Mouse (Mus musculus) midbrain, embryonic 16.5 days (tissue): Measurements from ENCODE around the gene Bmi1. TPM values are rescaled to one million over a fixed set of nuclear protein-coding genes. Genes with fewer than 3 reads are reported as not detected.
A peak's percentile ranks its signal among the peaks of the same experiment; 100 is the strongest.

Source experiments
- ATAC-seq: fragments of 200-750 bp; cut with Nextera tagmentation; 2 replicates; pipeline ENCODE4 v1.8.0; 2017; ENCODE audit warnings: moderate TSS enrichment
- H3K27ac ChIP-seq: fragments of 300-500 bp; sonication (generic); 2 replicates; pipeline ENCODE4 v1.5.1; 2014; ENCODE audit warnings: mild to moderate bottlenecking, low read length, mixed read lengths
- H3K27me3 ChIP-seq: fragments of 300-500 bp; sonication (generic); 2 replicates; pipeline ENCODE4 v1.6.1; 2014; ENCODE audit warnings: low read depth, low read length, mixed read lengths; ENCODE audit not compliant: control insufficient read depth, insufficient read depth
- H3K36me3 ChIP-seq: fragments of 300-500 bp; sonication (generic); 2 replicates; pipeline ENCODE4 v1.6.1; 2014; ENCODE audit warnings: mild to moderate bottlenecking, low read length, moderate library complexity, mixed read lengths; ENCODE audit not compliant: control insufficient read depth, insufficient read depth
- H3K4me1 ChIP-seq: fragments of 300-500 bp; sonication (generic); 2 replicates; pipeline ENCODE4 v1.6.1; 2014; ENCODE audit warnings: mild to moderate bottlenecking, low read length, mixed read lengths; ENCODE audit not compliant: control insufficient read depth, insufficient read depth
- H3K4me2 ChIP-seq: fragments of 300-500 bp; sonication (generic); 2 replicates; pipeline ENCODE4 v1.6.1; 2014; ENCODE audit warnings: mild to moderate bottlenecking, low read length, mixed read lengths
- H3K4me3 ChIP-seq: fragments of 300-500 bp; sonication (generic); 2 replicates; pipeline ENCODE4 v1.5.1; 2014; ENCODE audit warnings: low read depth, mild to moderate bottlenecking, low read length, moderate library complexity, mixed read lengths
- H3K9ac ChIP-seq: fragments of 300-500 bp; sonication (generic); 2 replicates; pipeline ENCODE4 v1.6.1; 2014; ENCODE audit warnings: low read depth, low read length, mixed read lengths
- H3K9me3 ChIP-seq: fragments of 300-500 bp; sonication (generic); replicated peaks from 2 replicates; pipeline ENCODE4 v1.6.1; 2014; ENCODE audit warnings: mild to moderate bottlenecking, low read length, mixed read lengths; ENCODE audit not compliant: control insufficient read depth, poor library complexity, severe bottlenecking
- WGBS: fragments of 180-500 bp; shearing (Covaris S2); extraction: QIAGEN DNeasy Blood & Tissue Kit; methylation state at CpG from one replicate; pipeline ENCODE4 v1.1.7; 2014; 5-methylcytosine and 5-hydroxymethylcytosine counted together
- polyA plus RNA-seq: library from polyadenylated mRNA; unstranded; fragments of >200 nt; fragmentation: Nextera tagmentation; extraction: Ambion mirVana; gene quantifications from 2 replicates; pipeline ENCODE4 v1.2.1, GENCODE M21; 2015

The Bmi1 gene
- polyA plus RNA-seq, 1 experiment from 2014 or later: 19.4 TPM

GRCm38 (mm10) chr2:18731718-18732117, 54.9 kb downstream of the Bmi1 start:
- ATAC-seq: no peak
- Histone ChIP-seq H3K9me3 (no peaks in the 10 kb centered on the region), H3K36me3 (no peaks in the 10 kb centered on the region), H3K27ac (no peak overlapping the region), H3K9ac (no peak overlapping the region), H3K27me3 (no peaks in the 10 kb centered on the region), H3K4me2 (0 out of 2 replicates have a peak overlapping the region, but pooled peaks have one; percentile 31), H3K4me3 (no peak overlapping the region), H3K4me1 (no peaks in the 10 kb centered on the region)
- 14% methylated on average over 9 of the region's 9 CpGs for WGBS

GRCm38 (mm10) chr2:18734394-18735127, 57.7 kb downstream of the Bmi1 start:
- Histone ChIP-seq H3K27ac (no peak overlapping the region), H3K27me3 (no peaks in the 10 kb centered on the region), H3K4me3 (no peak overlapping the region), H3K4me2 (no peak overlapping the region), H3K9me3 (no peaks in the 10 kb centered on the region), H3K36me3 (no peaks in the 10 kb centered on the region), H3K4me1 (peaks cover 4% of the 10 kb centered on the region; the same call in 1 of the 2 replicates), H3K9ac (no peak overlapping the region)
- ATAC-seq: no peak
- 24% methylated on average over 5 of the region's 5 CpGs for WGBS

Other genes starting within 250 kb of the Bmi1 start
- gene Commd3, start 4.6 kb upstream of the Bmi1 start, polyA plus RNA-seq: 188 and 194 TPM in 2 replicates
- 0.10 TPM in 1 of 2 replicates, not detected in the other for gene Spag6, start 17.0 kb downstream of the Bmi1 start, polyA plus RNA-seq